Mouse (Mus musculus): Measurements from ENCODE around the gene Lrp6. TPM values are rescaled to one million over a fixed set of nuclear protein-coding genes. Genes with fewer than 3 reads are reported as not detected.

The Lrp6 gene
- total RNA-seq, 2 experiments from 2014 or later = 68.0 to 68.1 TPM

Other genes starting within 250 kb of the Lrp6 start
- gene Bcl2l14, start 170.6 kb downstream of the Lrp6 start, total RNA-seq (2021) = not detected
- gene Mansc1, start 65.5 kb upstream of the Lrp6 start, total RNA-seq (2021) = 1 to 10 TPM; 3.8 to 4.1 TPM
- gene Borcs5, start 72.5 kb upstream of the Lrp6 start, total RNA-seq (2021) = 10 to 100 TPM; 11.0 to 12.7 TPM
- 10 to 100 TPM; 27.8 to 29.7 TPM for gene Dusp16, start 225.7 kb upstream of the Lrp6 start, total RNA-seq (2021)